Mouse (Mus musculus) lung, postnatal 4 days (tissue): ENCODE measurements at regions not wholly inside any gene's neighbourhood (a gene's known extent, or its start where the extent isn't known, plus 50 kb on each side); places are given as distances from the start of the nearest gene placed in this dataset.

Experiments
- DNase-seq, 2 experiments: peaks; one replicate each; pipeline ENCODE4 v3.0.0; 2021

DNA sequence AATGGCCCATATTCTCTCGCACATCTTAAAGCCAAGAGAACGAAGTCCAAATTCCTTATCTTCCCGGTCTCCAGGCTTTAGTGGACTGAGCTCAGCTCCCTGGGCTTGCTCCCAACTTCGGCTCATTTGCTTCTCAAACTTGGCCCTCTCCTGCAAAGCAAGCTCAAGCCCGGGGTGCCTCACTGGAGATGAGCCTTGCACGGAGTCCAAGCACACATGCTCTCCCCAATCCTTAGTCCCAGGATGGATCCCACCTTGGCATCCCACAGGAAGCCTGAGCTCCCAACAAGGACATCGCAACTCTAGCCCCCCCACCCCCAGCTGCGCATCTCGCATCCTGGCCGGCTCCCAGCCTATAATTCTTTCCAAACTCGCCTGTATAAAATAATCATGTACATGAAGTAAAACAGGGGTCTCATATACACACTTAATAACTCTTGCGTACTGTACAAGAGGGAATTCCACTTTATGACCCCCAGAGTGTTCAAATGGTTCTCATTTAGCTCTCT, 242.9 kb upstream of the Tbx3 start:
- DNase-seq: peak; percentile 47 to 72

DNA sequence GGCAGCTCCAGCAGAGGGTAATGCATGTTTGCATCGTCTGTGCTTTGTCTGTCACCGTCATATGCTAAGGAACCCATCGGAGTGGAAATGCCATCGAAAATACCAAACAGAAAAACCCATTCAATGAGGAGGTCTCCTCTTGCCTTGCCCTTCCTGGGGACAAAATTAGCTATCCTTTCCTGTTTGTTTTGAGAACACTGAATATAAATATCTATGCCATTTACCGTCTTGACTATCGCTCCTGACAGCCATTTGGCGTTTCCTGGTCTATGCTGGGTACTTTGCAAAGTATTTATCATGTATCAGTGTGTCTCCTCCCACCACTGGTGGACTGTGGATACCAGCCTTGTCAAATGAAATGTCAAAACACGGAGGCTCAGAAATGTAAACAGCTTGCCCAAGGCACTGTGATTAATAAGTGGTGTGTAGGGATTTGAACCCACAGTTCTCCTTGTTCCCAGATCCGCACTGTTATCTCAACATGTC, 239.2 kb upstream of the Tbx3 start:
- DNase-seq: no peak

- no peak for DNase-seq
These were observed 235.9 kb upstream of the Tbx3 start for GRCm38 (mm10) chr5:119434572-119434971.

DNA sequence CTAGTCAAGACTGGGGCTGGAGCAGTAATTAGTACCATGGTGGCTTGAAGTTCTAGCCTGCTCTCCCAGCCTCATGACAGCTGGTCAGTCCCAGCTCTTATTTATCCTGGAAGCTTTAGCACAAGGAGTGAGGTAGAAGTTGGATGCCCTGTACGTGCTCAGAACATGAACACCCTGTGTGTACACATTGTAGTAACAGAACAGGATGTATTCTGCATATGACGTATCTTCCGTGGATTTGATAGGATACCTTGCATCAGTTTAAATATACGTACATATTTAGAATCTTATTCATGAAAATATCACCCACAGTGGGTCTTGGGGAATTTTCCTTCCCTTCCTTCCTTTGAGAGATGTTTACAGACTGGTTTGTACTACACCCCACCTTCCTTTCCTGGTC, 222.0 kb upstream of the Tbx3 start:
- no peak for DNase-seq

DNA sequence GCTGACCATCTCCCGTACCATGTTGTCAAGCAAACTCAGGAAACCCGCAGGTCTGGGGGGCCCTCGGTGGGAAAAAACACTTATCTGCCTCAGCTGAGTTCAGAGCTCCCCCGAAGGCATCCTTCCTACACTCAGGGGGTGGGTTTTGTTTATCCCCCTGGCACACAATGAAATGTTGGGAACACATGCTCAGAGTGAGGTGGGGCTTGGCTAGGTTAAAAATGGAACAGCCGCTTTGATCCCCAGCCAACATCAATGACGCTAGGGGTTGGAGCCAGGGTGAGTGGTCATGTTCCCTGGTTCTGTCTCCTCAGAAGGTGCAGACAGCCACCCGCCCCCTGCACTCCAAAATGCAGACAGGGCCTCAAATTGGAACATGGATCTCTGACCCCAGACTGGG, 221.3 kb upstream of the Tbx3 start:
- DNase-seq: peak; percentile 77 to 84

GRCm38 (mm10) chr5:119459751-119460150, 210.7 kb upstream of the Tbx3 start:
- no peak for DNase-seq

DNA sequence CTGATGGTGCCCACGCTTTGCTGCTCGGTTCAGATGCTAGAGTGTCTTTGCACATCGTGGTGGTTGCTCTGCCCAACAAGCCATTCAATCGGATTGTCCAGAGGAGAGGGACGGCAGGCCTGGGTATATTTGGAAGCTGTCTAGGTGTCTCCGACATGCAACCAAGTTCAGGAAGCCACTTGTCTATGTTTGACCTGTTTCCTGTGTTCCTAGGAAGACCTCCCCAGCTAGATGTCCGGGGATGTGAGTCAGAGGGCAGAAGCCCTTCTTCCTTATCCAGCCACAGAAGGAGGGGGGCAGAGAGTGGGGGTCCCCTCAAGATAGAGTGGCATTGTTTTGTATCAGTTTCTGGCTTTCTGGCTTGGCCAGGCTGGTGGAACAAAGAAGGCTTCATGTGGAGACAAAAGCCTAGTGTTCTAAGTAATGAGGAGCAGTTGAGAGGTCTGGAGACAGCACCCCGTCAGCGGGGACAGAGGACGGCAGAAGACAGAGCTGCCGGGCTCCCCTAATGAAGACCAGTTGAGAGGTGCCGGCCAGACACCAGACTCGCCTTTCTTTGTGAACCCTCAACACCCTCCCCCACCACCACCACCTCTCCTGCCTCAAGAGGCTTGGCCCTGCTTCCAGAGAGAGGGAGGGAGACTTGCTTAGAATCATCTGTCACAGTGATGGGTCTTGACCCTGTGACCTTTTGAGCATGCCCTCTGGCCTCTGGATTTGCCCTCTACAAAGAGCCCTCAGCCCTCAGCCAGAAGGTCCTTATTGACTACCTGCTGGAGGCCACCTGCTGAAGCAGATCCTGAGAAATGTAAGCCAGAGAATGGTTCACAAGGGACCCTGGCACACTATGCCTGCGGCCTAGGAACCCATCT, 207.6 kb upstream of the Tbx3 start:
- DNase-seq: peak in 1 of 2 experiments; percentile 24

- DNase-seq: peak; percentile 59 to 83
These were observed 205.9 kb upstream of the Tbx3 start for GRCm38 (mm10) chr5:119464553-119464952.

DNA sequence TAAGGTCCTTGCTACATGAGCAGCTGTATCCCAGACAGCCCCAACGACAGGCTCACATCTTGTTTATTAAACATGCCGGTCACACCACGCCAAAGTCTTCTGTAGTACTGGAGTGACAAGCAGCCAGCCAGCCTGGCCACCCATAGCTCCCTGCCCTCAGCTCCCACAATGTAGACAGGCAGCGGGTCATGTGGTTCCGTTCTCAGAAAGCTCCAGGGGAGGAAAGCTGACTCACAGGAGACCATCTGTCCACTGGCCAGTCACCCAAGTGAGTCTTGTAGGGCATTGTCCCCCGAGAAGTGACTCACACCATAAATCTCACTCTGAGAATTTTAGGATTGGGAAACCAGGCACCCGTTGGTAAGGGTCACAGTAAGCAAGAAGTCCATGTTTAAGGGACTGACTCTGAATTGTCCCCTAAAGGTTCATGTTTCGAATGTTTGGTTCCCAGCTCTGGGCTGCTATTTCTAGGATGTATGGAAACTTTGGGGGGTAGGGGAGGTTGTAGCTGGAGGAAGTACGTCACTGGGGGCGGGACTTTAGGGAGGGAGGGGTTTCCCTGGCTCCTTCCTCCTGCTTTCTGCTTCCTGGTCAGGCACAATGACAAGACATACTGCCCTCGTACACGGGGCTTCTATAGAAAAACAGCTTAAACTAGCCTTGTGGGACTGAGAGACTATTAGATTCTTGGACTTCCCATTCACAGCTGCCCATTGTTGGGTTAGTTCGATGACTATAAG, 203.0 kb upstream of the Tbx3 start:
- DNase-seq: peak; percentile 66 to 88

GRCm38 (mm10) chr5:119477926-119478325, 192.5 kb upstream of the Tbx3 start:
- no peak for DNase-seq

GRCm38 (mm10) chr5:119478331-119478730, 192.1 kb upstream of the Tbx3 start:
- DNase-seq: peak; percentile 50 to 53

- DNase-seq: peak; percentile 41 to 75
These were observed 190.0 kb upstream of the Tbx3 start for GRCm38 (mm10) chr5:119480191-119481190.

- peak in 1 of 2 experiments; percentile 60 for DNase-seq
These were observed 186.8 kb upstream of the Tbx3 start for GRCm38 (mm10) chr5:119483706-119484105.

GRCm38 (mm10) chr5:119486196-119486595, 184.3 kb upstream of the Tbx3 start:
- DNase-seq: no peak

GRCm38 (mm10) chr5:119487184-119487583, 183.3 kb upstream of the Tbx3 start:
- DNase-seq: no peak

GRCm38 (mm10) chr5:119497501-119497900, 173.0 kb upstream of the Tbx3 start:
- DNase-seq: no peak

DNA sequence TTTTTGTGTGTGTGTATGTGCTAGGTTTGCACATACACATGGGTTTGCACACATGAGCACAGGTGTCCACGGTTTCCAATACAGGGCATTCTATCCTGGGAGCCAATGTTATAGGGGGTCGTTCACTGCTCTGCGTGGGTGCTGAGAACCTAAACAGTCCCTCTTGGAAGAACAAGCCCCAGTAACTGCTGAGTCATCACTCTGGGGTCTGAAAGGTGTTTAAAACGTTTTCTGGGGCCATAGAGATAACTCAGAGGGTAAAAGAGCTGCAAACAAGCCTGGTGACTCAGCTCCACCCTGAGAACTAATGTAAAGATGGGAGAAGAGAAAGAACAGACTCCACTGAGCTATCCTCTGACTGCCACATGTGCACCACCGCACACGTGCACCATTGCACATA, 172.0 kb upstream of the Tbx3 start:
- DNase-seq: no peak

DNA sequence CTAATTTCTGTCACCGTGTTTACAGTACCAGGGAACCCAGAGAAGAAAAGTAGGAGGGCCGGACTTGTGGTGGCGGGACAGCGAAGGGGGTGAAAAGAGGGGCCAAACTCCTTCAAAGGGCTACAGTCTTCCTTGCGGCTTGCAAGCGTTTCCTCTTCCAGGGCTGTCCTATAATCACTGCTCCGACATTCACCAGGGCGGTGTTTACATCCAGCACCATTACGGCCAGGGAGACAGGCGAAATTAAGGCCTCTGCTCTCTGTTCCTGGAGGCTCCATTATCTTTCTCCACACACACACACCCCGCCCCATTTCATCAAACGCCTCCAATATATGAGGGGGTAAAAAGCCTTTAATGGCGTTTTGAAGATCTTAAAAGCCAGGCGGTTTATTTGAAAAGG, 162.8 kb upstream of the Tbx3 start:
- peak in 1 of 2 experiments; percentile 47 for DNase-seq

GRCm38 (mm10) chr5:119518506-119519252, 151.8 kb upstream of the Tbx3 start:
- DNase-seq: peak in 1 of 2 experiments; percentile 49

GRCm38 (mm10) chr5:119524171-119524570, 146.3 kb upstream of the Tbx3 start:
- no peak for DNase-seq

- no peak for DNase-seq
These were observed 144.5 kb upstream of the Tbx3 start for GRCm38 (mm10) chr5:119525960-119526359.

GRCm38 (mm10) chr5:119530009-119530408, 140.5 kb upstream of the Tbx3 start:
- DNase-seq: no peak
